Mouse (Mus musculus): Measurements from ENCODE around the gene Setd3. TPM values are rescaled to one million over a fixed set of nuclear protein-coding genes. Genes with fewer than 3 reads are reported as not detected.

Setd3 gene
- polyA plus RNA-seq, 1 experiment = 9.6 TPM

GRCm38 (mm10) chr12:108174606-108175505 is 4.3 kb downstream of the Setd3 start:
- Histone ChIP-seq H3K4me3 (ENCODE audit: extremely low read depth, insufficient read depth, insufficient read length) (no peak overlapping the region), H3K4me1 (ENCODE audit: control insufficient read depth, insufficient read depth, insufficient read length) (peaks cover 17% of the 10 kb centered on the region), H3K27me3 (ENCODE audit: control insufficient read depth, insufficient read depth, low read length) (no peaks in the 10 kb centered on the region), H3K36me3 (ENCODE audit: control insufficient read depth, insufficient read depth, low read length) (no peaks in the 10 kb centered on the region), H3K27ac (ENCODE audit: insufficient read depth, low read length) (no peak overlapping the region)
- no peak for DNase-seq (ENCODE audit: low read depth in 1 of 2, low spot score in 2 of 2)
- no peak for TF ChIP-seq CTCF (IDR thresholded peaks at IDR 0.05; ENCODE audit: extremely low read depth, insufficient read depth, insufficient read length, insufficient replicate concordance)
- no peak for TF ChIP-seq POLR2A (IDR thresholded peaks at IDR 0.05; ENCODE audit: low read depth, low read length)
- 85% methylated on average over 8 of the region's 8 CpGs for WGBS

GRCm38 (mm10) chr12:108172639-108173038 is 6.5 kb downstream of the Setd3 start:
- DNase-seq (ENCODE audit: low read depth in 1 of 2, low spot score in 2 of 2) = no peak

GRCm38 (mm10) chr12:108171336-108171735 is 7.8 kb downstream of the Setd3 start:
- Histone ChIP-seq H3K4me1 (ENCODE audit: control insufficient read depth, insufficient read depth, insufficient read length) (peaks cover 16% of the 10 kb centered on the region), H3K36me3 (ENCODE audit: control insufficient read depth, insufficient read depth, low read length) (no peaks in the 10 kb centered on the region), H3K27me3 (ENCODE audit: control insufficient read depth, insufficient read depth, low read length) (no peaks in the 10 kb centered on the region), H3K27ac (ENCODE audit: insufficient read depth, low read length) (no peak overlapping the region), H3K4me3 (ENCODE audit: extremely low read depth, insufficient read depth, insufficient read length) (no peak overlapping the region)
- DNase-seq (ENCODE audit: low read depth in 1 of 2, low spot score in 2 of 2) = no peak
- TF ChIP-seq POLR2A (IDR thresholded peaks at IDR 0.05; ENCODE audit: low read depth, low read length) = no peak
- TF ChIP-seq CTCF (IDR thresholded peaks at IDR 0.05; ENCODE audit: extremely low read depth, insufficient read depth, insufficient read length, insufficient replicate concordance) = no peak

More at GRCm38 (mm10) chr12:108172639-108173038, 6.5 kb downstream of the Setd3 start:
- Histone ChIP-seq H3K27ac (ENCODE audit: insufficient read depth, low read length) (no peak overlapping the region), H3K4me3 (ENCODE audit: extremely low read depth, insufficient read depth, insufficient read length) (no peak overlapping the region), H3K36me3 (ENCODE audit: control insufficient read depth, insufficient read depth, low read length) (no peaks in the 10 kb centered on the region), H3K4me1 (ENCODE audit: control insufficient read depth, insufficient read depth, insufficient read length) (peaks cover 16% of the 10 kb centered on the region), H3K27me3 (ENCODE audit: control insufficient read depth, insufficient read depth, low read length) (no peaks in the 10 kb centered on the region)
- 80% methylated on average over 4 of the region's 4 CpGs for WGBS
- no peak for TF ChIP-seq POLR2A (IDR thresholded peaks at IDR 0.05; ENCODE audit: low read depth, low read length)
- no peak for TF ChIP-seq CTCF (IDR thresholded peaks at IDR 0.05; ENCODE audit: extremely low read depth, insufficient read depth, insufficient read length, insufficient replicate concordance)

- H3K4me1 ChIP-seq (ENCODE audit: control insufficient read depth, insufficient read depth, insufficient read length) = peaks cover 16% of the 10 kb centered on the region
- 27% methylated on average over 3 of the region's 3 CpGs for WGBS
- TF ChIP-seq POLR2A (IDR thresholded peaks at IDR 0.05; ENCODE audit: low read depth, low read length) (no peak), CTCF (IDR thresholded peaks at IDR 0.05; ENCODE audit: extremely low read depth, insufficient read depth, insufficient read length, insufficient replicate concordance) (no peak)
- H3K27ac ChIP-seq (ENCODE audit: insufficient read depth, low read length) = no peak overlapping the region
- DNase-seq (ENCODE audit: low read depth in 1 of 2, low spot score in 2 of 2) = no peak
- H3K36me3 ChIP-seq (ENCODE audit: control insufficient read depth, insufficient read depth, low read length) = no peaks in the 10 kb centered on the region
- H3K27me3 ChIP-seq (ENCODE audit: control insufficient read depth, insufficient read depth, low read length) = no peaks in the 10 kb centered on the region
- H3K4me3 ChIP-seq (ENCODE audit: extremely low read depth, insufficient read depth, insufficient read length) = no peak overlapping the region
Measured at GRCm38 (mm10) chr12:108170467-108170866, 8.6 kb downstream of the Setd3 start.

DNA sequence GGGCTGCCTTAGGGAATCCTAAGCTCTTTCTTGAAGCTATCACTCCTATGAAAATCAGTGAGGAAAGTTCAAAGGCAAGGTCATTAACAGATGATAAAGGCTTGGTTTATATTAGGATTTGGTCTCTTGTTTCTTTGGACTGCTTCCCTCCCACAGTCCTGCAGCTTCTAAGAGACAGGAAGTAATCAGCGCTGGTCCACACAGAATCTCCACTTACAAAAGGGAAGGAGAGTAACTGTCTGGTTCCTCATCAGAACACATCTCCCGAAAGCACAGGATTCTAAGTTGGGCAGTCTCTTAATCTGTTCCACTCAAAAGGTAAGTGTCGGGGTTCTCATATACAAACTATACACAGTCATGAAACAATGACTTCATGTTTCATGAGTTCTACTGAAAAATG is 10.2 kb downstream of the Setd3 start:
- WGBS = 42% methylated on average over 3 of the region's 3 CpGs
- H3K4me1 ChIP-seq (ENCODE audit: control insufficient read depth, insufficient read depth, insufficient read length) = peaks cover 14% of the 10 kb centered on the region
- TF ChIP-seq CTCF (IDR thresholded peaks at IDR 0.05; ENCODE audit: extremely low read depth, insufficient read depth, insufficient read length, insufficient replicate concordance) (no peak), POLR2A (IDR thresholded peaks at IDR 0.05; ENCODE audit: low read depth, low read length) (no peak)

DNA sequence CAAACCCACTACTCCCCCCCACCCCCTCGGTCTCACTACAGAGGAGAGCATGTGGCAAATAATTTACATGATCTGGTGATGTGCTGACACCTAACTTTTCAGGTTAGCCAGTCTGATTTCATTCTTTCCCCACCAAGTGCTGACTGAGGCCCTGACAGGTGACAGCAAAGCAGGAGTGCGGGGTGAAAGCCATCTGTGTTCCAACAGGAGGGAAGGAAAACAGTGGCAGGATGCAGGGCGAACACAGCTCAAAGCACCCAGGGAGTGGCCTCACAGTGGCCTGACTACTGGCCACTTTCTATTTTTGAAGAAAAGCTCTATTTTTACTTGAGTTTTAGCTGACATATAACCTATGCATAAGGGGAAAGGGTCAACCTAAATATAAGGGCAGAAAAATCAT is 15.4 kb downstream of the Setd3 start:
- H3K36me3 ChIP-seq (ENCODE audit: control insufficient read depth, insufficient read depth, low read length) = peaks cover 15% of the 10 kb centered on the region
- TF ChIP-seq CTCF (IDR thresholded peaks at IDR 0.05; ENCODE audit: extremely low read depth, insufficient read depth, insufficient read length, insufficient replicate concordance) = no peak
- no peak for TF ChIP-seq POLR2A (IDR thresholded peaks at IDR 0.05; ENCODE audit: low read depth, low read length)

More for the DNA sequence above, 10.2 kb downstream of the Setd3 start:
- H3K27me3 ChIP-seq (ENCODE audit: control insufficient read depth, insufficient read depth, low read length) = no peaks in the 10 kb centered on the region
- no peak overlapping the region for H3K4me3 ChIP-seq (ENCODE audit: extremely low read depth, insufficient read depth, insufficient read length)
- DNase-seq (ENCODE audit: low read depth in 1 of 2, low spot score in 2 of 2) = no peak
- H3K36me3 ChIP-seq (ENCODE audit: control insufficient read depth, insufficient read depth, low read length) = no peaks in the 10 kb centered on the region; the same call in 1 of the 2 replicates
- H3K27ac ChIP-seq (ENCODE audit: insufficient read depth, low read length) = no peak overlapping the region

GRCm38 (mm10) chr12:108162036-108162435 is 17.1 kb downstream of the Setd3 start:
- TF ChIP-seq POLR2A (IDR thresholded peaks at IDR 0.05; ENCODE audit: low read depth, low read length) (no peak), CTCF (IDR thresholded peaks at IDR 0.05; ENCODE audit: extremely low read depth, insufficient read depth, insufficient read length, insufficient replicate concordance) (no peak; the same call in 1 of the 2 replicates)
- 100% methylated on average over 1 of the region's 1 CpGs for WGBS
- no peaks in the 10 kb centered on the region; the same call in 1 of the 2 replicates for H3K4me1 ChIP-seq (ENCODE audit: control insufficient read depth, insufficient read depth, insufficient read length)
- H3K36me3 ChIP-seq (ENCODE audit: control insufficient read depth, insufficient read depth, low read length) = peaks cover 16% of the 10 kb centered on the region
- no peak overlapping the region for H3K27ac ChIP-seq (ENCODE audit: insufficient read depth, low read length)
- no peaks in the 10 kb centered on the region for H3K27me3 ChIP-seq (ENCODE audit: control insufficient read depth, insufficient read depth, low read length)
- no peak for DNase-seq (ENCODE audit: low read depth in 1 of 2, low spot score in 2 of 2)
- no peak overlapping the region for H3K4me3 ChIP-seq (ENCODE audit: extremely low read depth, insufficient read depth, insufficient read length)

More for the DNA sequence above, 15.4 kb downstream of the Setd3 start:
- WGBS = 96% methylated on average over 3 of the region's 3 CpGs
- no peak overlapping the region for H3K27ac ChIP-seq (ENCODE audit: insufficient read depth, low read length)
- H3K4me1 ChIP-seq (ENCODE audit: control insufficient read depth, insufficient read depth, insufficient read length) = no peaks in the 10 kb centered on the region; the same call in 1 of the 2 replicates
- no peak overlapping the region for H3K4me3 ChIP-seq (ENCODE audit: extremely low read depth, insufficient read depth, insufficient read length)
- DNase-seq (ENCODE audit: low read depth in 1 of 2, low spot score in 2 of 2) = no peak
- H3K27me3 ChIP-seq (ENCODE audit: control insufficient read depth, insufficient read depth, low read length) = no peaks in the 10 kb centered on the region
